Mouse (Mus musculus) layer of hippocampus, adult 9-11 months (tissue): ENCODE data around the gene Ahnak.
A peak's percentile ranks its signal among the peaks of the same experiment; 100 is the strongest.
"Not testable (repeated sequence)": the region's sequence is repeated elsewhere in the genome, so short reads cannot be mapped to it uniquely, and the experiment has no call there.

Source experiments
- DNase-seq: peaks from one replicate; pipeline ENCODE4 v3.0.0; 2022

Gene Ahnak

GRCm38 (mm10) chr19:9044291-9044690 is 55.2 kb downstream of the Ahnak start:
- DNase-seq = no peak

- DNase-seq = no peak
Observed at GRCm38 (mm10) chr19:9047207-9047945, 58.3 kb downstream of the Ahnak start.

- DNase-seq = no peak
Observed at GRCm38 (mm10) chr19:9047946-9048387, 58.9 kb downstream of the Ahnak start.

GRCm38 (mm10) chr19:9048981-9049687 is 60.0 kb downstream of the Ahnak start:
- DNase-seq = no peak

- no peak for DNase-seq
Observed at GRCm38 (mm10) chr19:9050294-9051229, 61.5 kb downstream of the Ahnak start.

GRCm38 (mm10) chr19:9051985-9052384 is 62.9 kb downstream of the Ahnak start:
- not testable (repeated sequence) for DNase-seq

GRCm38 (mm10) chr19:9052803-9053431 is 63.8 kb downstream of the Ahnak start:
- no peak for DNase-seq

GRCm38 (mm10) chr19:9055153-9055552 is 66.1 kb downstream of the Ahnak start:
- no peak for DNase-seq

- DNase-seq = no peak
Observed at GRCm38 (mm10) chr19:9055703-9056355, 66.7 kb downstream of the Ahnak start.

GRCm38 (mm10) chr19:9057679-9058078 is 68.6 kb downstream of the Ahnak start:
- no peak for DNase-seq

- DNase-seq = no peak
Observed at GRCm38 (mm10) chr19:9058331-9058884, 69.3 kb downstream of the Ahnak start.

GRCm38 (mm10) chr19:9058944-9059343 is 69.9 kb downstream of the Ahnak start:
- DNase-seq = no peak

GRCm38 (mm10) chr19:9059391-9059790 is 70.3 kb downstream of the Ahnak start:
- DNase-seq = no peak

- no peak for DNase-seq
Observed at GRCm38 (mm10) chr19:9060103-9060502, 71.0 kb downstream of the Ahnak start.

- no peak for DNase-seq
Observed at GRCm38 (mm10) chr19:9061221-9061893, 72.3 kb downstream of the Ahnak start.

- DNase-seq = no peak
Observed at GRCm38 (mm10) chr19:9062822-9063221, 73.7 kb downstream of the Ahnak start.

GRCm38 (mm10) chr19:9063831-9064230 is 74.7 kb downstream of the Ahnak start:
- no peak for DNase-seq

GRCm38 (mm10) chr19:9065621-9066561 is 76.8 kb downstream of the Ahnak start:
- DNase-seq = peak; percentile 51

GRCm38 (mm10) chr19:9067292-9067691 is 78.2 kb downstream of the Ahnak start:
- DNase-seq = no peak
